Mouse (Mus musculus): ENCODE measurements at regions not wholly inside any gene's neighbourhood (a gene's known extent, or its start where the extent isn't known, plus 50 kb on each side); places are given as distances from the start of the nearest gene placed in this dataset.

GRCm38 (mm10) chr15:21836110-21836509 is 712.7 kb upstream of the Cdh18 start:
- no peak for DNase-seq

DNA sequence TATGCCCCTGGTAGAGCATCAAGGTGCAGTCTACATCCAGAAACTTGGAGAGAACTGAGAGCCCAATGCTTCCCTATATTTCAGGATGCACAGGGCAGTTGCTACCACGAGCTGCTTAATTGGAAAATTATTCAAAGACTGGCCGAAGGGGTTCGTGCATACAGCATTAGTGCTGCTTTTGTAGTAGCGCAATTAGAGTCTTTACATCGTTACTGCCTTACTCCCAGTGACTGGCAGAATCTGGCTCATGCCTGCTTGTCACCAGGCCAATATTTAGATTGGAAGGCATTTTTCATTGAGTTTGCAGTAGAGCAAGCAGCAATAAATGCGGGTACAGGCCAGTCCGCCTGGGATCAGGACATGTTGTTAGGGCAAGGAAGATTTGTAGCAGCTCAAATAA is 690.3 kb upstream of the Cdh18 start:
- no peak for DNase-seq

DNA sequence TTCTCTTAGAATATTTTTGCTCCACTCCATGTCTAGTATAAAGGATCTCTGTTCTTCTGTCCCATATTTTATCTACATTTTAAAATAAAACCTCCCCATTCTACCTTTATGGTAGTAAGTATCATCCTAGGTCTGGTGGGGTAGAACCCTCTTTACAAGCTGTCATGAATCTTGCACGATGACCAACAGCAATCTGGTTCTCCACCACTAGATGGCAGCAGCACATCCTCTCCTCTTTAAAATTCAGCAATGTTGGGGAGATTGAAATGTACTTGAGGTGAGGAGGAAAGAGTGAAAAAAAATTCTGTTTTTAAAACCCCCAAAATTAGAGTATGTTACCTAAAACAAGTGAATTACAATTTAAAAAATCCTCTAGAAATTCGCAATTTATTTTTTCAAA is 663.6 kb upstream of the Cdh18 start:
- peak; percentile 46 for DNase-seq
